Mouse (Mus musculus) layer of hippocampus, adult 11-12 months (tissue): Measurements from ENCODE around the gene Pigw.

Experiments
- DNase-seq: peaks from one replicate; pipeline ENCODE4 v3.0.0; 2022; ENCODE audit warnings: low spot score

Gene Pigw

DNA sequence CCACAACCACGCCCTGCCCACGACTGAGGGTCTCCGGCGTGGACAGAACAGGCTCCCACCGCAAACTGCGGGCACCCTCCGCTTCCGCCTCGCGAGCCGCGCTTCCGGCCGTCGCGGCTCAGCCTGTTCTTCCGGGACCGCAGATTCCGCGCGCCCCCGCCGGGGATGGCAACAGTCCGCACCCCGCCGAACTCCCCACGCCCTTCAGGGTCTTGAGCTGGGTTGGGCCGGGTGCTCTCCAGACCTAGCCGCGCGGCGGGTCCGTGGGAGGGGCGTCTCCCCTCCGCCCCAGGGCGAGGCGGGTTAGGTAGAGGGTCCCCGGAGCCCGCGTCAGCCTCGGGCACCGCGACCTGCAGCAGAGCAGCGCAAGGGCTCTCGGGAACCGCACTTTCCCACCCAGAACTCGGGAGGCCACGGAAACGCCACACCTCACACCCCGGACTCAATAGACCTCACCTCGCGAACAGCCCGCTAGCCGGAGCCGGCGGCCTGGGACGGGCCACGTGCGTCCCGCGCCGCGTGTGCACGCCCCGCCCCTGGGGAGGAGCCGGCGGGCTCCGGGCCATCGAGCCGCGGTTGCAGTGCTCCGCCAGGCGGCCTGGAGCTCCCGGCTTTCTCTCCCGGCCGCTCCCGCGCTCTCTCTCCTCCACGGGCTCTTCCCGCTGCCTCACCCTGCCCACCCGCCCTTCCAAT, at the start of gene Pigw, which contains the start of gene Myo19:
TSS of gene Pigw (minus strand) at position 514 of the 693 bp plus-strand sequence.
TSS of gene Myo19 (plus strand) at position 377 of the 693 bp plus-strand sequence.
- peak; percentile 70 for DNase-seq

DNA sequence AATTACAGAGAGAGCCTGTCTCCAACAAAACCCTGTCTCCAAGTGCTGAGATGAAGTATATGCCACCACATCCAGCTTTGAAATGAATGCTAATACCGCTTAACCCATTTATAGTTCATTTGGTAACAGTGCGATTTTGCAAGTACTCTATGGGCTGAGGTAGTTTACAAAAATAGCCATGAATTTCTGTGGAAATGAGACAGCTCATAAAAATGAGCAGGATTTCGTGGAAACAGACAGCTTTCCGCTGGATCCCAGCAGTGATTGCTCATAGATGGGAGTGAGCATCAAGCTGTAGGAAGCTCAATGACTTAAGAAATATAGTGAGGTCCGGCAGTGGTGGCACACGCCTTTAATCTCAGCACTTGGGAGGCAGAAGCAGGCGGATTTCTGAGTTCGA, 40.9 kb upstream of the Pigw start:
- no peak for DNase-seq

DNA sequence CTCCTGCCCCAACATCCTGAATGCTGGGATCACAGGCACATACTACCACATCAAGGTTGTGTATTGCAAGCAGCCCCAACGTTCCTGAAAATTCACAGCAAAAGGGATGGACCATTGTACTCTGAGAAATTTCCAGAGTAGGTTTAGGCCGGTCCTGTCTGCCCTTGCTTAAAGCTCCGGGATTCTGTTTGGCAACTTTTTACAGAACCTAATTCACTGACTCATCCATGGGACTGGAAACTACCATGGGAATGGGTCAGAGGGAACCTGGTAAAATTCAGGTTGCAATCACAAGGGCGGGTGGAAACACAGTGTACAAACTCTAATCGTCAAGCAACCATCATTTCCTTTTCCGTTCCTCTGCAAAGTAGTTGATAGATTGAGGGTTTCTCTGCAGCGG, 39.9 kb upstream of the Pigw start:
- DNase-seq = no peak

DNA sequence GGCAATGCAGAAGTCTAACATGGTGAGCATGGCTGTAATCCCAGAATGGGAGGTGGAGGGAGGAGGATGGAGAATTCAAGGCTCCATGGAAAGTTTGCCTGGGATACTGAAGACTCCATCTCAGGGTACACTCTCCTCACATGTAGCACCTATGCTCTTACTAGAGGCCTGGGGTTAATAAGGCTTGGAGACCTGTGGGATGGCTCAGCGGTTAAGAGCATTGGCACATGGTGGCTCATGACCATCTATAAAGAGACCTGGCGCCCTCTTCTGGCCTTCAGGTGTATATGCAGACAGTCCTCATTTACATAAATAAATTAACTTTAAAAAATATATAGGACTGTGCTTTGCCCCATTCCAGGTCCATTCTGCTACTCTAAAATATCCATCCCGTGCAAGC, 39.2 kb upstream of the Pigw start:
- no peak for DNase-seq

DNA sequence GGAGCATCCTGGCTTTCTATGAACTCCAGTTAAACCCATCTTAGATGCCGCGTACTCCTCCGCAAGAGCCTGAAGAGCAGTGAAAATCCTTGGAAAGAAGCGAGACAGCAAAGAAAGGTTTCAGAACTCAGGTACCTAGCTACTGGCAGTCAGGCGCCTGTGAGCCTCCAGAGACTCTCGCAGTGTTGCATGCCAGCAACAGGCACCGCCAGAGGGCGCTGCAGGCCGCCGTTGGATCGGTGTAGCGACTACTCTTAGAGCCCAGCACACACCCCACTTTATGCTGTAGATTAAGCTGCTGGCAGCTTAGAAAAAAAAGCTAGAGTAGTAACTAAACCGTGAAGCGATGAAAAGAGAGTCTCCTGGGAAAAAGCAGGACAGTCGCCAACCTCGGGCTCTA, 38.3 kb upstream of the Pigw start:
- peak; percentile 91 for DNase-seq

DNA sequence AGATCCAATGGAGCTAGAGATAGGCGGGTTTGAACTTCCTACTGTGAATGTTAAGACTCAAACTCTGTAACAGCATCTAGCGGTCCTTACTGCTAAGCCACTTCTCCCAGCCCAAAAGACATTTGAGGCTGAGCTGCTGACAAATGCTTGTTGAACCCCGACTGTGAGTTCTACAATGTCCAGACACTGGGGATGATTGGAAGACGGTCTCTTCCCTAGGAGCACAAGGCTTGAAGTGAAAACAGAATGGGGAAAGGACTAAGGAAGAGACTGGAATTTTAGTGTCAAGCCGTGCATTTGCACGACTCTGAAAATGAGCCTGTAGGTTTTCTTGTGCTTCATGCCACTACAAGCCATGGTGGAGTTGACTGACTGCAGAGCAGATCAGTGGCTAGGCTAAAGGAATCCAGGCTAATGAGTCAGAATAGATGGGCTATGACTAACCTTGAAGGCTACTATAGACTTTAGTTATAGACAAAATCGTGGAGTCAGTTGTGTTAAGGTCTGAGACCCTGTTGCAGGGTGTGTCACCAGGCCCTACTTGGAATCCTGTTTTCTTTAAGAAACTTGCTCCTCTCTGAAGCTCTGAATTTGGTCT, 36.7 kb upstream of the Pigw start:
- DNase-seq = no peak

DNA sequence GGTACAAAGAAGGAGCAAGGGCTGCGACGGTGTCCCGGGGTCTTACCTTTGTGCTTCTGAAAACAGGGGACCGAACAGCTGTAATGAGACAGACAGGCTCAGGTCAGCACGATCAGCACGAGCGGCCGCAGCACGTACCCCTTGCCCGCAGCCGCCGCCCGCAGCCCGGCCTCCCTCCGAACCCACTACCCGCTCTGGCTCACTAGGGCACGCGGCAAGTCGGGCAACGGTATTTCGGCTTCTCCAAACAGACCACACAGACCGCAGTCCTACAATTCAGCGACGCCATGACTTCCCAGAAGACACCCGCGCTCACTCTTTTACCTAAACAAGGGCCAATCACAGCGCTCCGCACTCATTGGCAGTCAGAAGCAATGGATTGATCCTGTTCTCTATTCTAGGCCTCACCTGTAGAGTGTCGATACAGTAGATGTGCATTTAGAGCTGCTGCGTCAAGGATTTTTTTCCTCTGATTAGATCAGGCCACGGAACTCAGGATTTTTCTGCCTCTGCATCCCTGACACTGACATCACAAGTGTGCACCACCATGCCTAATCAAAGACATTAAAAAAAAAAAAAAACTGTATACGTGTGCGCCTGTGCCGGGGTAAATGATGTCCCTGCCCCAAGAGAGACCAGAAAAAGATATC, 36.1 kb upstream of the Pigw start, which contains the start of gene Znhit3:
TSS of gene Znhit3 (minus strand) at position 314 of the 650 bp plus-strand sequence.
- peak; percentile 93 for DNase-seq

DNA sequence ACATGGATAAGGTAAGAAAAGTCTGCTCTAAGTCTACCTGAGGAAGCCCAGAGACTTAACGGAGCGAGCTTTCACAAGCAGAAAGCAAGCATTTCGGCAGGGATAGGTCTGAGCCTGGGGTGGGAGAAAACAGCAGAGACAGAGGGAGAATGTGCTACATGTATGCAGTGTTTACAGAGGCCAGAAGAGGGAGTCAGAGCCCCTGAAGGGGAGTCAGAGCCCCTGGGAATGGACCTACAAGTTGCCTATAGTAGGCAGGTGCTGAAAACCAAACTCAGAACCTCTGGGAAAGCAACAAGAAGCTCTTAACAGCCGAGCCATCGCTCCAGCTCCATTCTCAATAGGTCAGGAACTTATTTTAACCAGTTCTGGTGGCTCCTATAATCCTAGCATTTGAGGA, 34.6 kb upstream of the Pigw start:
- DNase-seq = no peak

DNA sequence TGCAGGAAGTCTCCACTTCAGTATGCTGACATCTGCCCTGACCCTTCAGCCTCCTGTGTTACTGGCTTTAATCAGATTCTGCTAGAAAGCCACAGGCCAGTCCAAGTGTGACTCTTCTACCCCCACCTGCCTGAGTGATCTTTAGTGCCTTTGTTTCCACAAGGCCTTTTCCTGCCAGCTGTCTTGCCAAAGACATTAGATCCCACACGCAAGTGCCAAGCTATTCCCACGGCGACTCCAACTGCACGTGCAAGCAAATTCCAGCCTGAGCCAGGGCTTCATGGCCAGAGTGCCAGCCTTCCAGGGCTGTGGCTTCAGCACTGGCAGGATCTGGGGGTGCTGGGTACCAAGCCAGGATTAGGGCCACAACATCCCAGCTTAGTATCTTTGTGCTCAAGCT, 30.3 kb upstream of the Pigw start:
- DNase-seq = no peak

DNA sequence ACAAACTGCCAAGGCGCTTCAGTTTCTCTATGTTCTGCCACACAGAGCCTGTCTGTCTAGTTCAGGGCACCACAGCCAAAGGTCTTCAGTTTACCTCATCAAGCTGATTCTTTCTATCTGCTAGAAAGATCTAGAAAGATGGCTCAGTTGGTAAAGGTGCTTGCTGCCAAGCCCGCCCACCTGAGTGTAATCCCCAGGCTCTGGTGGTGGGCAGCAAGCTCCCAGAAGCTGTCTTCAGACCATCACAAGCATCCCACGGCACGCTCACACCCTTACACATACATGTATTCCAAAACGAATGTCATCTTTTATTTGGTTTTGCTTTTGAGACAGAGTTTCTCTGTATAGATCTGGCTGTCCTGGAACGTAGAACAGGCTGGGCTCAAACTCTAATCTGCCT, 28.4 kb upstream of the Pigw start:
- DNase-seq = no peak

DNA sequence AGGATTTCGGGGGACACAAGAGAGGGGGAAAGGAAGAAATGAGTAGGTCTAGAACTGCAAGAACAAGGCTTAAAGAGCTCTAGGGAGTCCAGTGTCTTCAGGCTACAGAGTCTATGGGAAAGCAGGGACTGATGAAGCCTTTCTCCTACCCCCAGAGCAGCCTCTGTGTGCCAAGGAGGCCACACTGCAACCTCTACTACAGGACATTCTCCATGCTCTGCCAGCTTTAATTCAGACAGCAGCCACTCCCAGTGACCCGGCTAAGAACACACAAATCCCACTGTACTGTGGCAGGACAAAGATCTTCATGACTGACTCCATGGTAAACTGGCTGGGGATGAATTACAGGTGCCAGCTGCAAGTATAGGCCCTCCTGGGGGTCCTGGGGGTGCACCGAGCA, 27.0 kb upstream of the Pigw start:
- DNase-seq = no peak

DNA sequence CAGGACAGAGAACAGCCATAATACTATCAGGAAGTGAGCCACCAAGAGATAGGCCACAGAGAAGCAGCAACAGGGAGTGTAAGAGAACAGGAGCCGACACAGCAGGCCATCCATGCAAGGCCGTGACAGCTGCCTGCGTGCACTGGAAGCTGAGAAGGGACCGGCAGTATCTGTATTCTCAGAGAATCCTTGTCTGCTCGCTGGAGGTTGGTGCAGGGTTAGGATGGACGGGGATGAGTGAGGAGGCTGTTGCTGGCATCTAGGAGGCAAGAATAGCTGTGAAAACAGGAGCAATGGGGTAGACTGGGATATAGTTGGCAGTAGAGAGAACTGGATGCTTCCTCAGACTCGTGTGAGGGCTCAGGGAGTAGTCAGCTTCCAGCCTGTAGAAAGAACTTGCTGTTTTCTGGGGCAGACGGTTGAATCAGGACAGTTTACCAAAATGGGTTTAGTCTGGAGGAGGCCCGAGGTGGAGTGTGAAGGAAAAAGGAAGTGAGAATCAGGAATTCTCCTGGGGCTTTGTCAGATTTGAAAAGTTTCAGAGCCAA, 24.6 kb upstream of the Pigw start:
- DNase-seq = no peak

DNA sequence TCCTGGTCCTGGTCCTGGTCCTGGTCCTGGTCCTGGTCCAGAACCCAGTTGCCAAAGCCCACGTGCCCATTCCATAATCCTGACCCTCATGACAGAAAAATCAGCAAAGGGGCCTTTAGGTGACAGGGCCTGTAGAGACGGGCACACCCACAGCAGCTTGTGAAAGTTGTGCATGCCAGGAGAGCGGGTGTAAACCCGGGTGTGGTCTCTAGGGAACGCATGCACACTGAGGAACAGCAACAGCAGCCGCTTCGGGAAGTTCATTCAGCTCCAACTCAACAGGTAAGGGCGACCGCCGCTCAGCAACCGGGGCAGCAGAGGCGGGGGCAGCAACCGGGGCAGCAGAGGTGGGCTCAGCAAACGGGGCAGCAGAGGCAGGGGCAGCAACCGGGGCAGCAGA, 13.0 kb upstream of the Pigw start:
- DNase-seq = no peak

DNA sequence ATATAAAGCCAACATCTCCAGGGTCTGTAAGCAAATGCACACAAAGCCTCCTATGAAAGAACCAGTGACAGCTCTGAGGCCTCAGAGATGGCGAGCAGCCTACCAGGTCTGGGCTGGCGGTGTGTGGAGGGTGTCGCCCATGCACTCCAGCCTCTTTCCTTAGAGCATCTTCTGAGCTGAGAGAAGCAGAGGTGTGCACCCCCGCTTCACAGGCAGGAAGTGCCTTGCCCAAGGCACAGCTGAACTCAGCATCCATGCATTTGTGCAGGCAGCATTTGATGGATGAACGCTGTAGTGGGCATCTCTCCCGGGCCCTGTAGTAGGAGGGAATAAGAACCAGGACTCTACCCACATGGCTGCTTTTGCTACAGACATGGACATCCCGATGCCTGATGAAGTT, 11.6 kb upstream of the Pigw start:
- no peak for DNase-seq

DNA sequence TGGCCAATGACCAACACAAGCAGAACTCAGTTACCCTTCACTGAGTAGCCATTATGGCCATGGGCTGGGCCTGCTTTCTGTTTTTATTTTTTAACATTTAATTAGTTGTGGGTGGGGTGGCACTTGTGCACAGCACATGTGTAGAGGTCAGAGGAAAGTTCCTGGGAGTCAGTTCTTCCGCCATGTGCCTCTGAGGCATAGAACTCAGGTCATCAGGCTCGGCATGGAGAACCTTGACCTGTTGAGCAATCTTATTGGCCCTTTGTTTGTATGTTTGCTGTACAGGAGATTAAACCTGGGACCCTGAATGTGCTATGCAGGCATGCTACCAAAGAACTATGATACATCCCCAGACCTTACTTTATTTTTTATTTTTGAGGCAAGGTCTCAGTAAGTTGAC, 9.4 kb upstream of the Pigw start:
- no peak for DNase-seq

DNA sequence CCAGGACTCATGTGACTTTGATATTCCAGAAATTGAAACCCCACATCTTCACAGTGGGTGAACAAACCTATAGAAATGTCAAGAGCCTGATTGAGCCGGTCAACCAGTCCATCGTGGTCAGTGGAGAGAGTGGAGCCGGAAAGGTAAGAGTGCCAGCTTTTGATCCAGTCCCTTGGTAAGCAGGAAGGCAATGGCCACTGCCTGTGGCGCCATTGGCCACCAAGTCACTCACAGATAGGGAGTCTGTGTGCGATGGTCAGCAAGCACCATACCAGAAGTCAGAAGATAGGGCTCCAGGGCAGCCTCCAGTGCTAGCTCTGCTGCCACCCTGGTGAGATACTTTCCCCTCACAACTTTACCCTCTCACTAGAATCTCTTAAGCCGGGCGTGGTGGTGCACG, 7.9 kb upstream of the Pigw start:
- DNase-seq = no peak

DNA sequence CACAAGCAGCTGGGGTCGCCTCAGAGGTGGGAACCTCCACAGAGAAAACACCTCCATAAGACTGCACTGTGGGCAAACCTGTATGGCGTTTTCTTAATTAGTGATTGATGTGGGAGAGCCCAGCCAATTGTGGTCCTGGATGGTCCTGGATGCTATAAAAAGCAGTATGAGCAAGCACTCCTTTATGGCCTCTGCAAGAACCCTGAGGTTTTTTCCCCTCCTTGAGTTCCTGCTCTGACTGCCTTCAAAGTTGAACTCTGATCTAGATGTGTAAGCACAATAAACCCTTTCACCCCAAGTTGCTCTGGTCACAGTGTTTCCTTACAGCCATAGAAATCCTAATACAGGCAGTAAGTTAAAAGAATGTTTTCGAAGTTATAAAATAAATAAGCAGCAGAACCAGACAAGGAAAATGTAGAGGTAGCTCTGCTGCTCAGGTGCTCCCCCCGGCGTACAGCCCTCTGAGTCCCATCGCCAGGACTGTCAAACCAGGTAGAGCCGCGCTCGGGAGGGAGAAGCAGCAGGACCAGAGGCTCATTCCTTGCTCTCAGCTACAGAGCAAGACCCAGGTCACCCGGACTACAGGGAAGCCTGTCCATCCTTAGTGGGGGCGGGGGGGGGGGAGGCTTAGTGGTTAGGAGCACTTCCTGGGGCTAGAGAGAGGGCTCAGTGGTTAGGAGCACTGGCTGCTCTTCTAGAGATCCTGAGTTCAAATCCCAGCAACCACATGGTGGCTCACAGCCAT, 6.9 kb upstream of the Pigw start:
- DNase-seq = no peak

DNA sequence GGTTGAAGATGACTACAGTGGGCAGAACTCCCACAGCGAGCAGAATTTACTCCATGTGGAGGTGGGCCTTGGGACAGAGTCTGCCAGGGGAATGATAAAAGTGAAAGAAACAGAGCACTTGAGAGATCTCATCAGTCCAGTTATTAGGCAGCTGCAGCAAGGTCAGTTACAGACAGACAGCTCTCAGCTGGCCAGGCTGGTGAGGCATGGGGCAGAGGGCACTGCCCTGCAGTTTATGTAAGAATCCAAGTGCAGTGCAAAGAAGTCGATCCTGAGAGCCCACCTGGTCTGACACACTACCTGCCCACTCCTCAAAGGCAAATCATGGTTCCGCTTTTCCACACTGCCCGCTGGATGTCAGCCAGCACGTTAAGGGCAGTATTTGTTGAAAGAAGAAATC, 6.2 kb upstream of the Pigw start:
- no peak for DNase-seq

DNA sequence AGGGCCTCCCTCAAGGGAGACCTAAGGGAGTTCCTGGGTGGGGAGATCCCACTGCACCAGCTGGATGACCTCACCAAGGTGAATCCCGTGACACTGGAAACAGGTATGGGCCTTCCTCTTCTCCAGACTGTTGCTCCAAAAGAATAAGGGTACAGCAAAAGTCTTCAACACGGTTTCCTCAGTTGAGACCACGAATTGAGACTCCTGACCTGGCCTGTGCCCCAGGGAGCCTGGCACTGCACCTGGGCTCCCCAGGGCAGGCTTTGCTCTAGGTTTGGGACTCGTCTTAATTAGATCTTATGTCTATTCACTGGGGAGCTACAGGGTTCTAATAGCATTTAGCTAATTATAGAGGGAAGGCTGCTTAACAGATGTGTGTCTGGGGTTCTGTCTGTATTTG, 5.2 kb upstream of the Pigw start:
- DNase-seq = no peak

DNA sequence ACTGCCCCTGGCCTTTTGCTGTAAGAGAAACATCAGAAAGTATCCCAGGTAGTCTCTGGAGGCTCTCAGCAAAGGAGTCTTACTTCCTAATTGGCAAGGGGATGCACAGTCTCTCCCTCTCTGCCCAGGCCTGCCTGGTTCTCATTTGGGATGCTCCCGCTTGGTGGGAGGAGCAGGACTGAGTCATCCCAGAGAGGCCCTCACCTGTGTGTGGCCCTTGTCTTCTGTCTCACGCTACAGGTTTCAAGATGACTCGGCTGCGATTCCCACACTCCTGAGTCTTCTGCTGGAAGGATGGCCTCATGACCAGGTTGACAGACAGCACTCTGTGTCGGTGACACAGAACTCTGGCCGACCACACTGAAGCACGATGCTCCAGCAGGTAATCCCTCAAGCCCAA, 2.3 kb upstream of the Pigw start:
- no peak for DNase-seq

DNA sequence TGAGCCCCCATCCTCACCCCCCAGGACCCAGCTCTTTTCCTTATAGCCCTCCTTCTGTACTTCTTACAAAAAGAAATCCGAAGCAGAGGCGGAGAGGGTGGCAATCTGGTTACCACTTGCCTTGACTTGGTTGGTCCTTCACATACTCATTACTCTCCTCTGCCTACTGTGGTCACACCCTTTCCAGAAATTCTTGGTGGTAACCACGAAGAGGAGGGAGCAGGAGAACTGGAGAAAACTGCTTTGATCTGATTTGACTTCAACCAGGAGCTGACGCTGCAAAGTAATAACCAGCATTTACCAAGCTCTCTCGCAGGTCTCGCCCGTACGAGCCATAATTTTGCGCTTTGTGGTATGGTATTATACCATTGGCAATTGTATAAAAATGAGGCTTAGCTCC, 886 bp upstream of the Pigw start:
- no peak for DNase-seq

DNA sequence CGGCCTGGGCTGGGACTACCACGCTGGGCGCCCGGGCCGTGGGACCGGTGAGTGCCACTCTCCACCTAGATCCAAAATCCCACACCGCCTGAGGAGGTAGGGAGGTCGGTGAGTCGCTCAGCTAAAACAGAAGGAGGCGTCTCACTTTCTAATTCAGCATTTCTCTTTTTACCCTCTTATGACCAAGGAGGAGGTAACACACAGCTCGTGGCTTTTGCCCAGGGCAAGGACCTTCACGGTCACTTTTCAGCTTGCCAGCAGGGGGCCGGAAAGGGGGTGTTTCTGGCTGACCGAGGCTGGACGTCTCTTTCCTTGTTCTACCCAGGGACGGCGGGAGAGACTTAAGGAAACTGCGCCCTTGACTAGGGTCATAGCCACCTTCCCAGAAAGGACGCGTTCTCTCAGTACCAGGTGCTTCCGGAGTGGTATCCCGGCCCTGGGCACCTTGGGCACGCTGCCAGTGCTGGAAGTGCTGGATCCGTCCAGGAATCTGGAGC, 428 bp upstream of the Pigw start:
- DNase-seq = peak; percentile 32
